Mouse (Mus musculus): ENCODE data around the gene Hnrnpul2.

The Hnrnpul2 gene

GRCm38 (mm10) chr19:8819596-8820423 is at the start of gene Hnrnpul2:
Hnrnpul2 (plus strand) TSS chr19:8820010.
- DNase-seq, result peak; percentile 97

GRCm38 (mm10) chr19:8770567-8771270 is 49.1 kb upstream of the Hnrnpul2 start, which contains the start of gene Tmem223:
Tmem223 (plus strand) TSS chr19:8770996.
- peak; percentile 78 for DNase-seq

GRCm38 (mm10) chr19:8772996-8773395 is 46.8 kb upstream of the Hnrnpul2 start:
- peak; percentile 60 for DNase-seq

- no peak for DNase-seq
Observed at GRCm38 (mm10) chr19:8773409-8773808, 46.4 kb upstream of the Hnrnpul2 start.

GRCm38 (mm10) chr19:8774086-8774835 is 45.5 kb upstream of the Hnrnpul2 start, which contains the start of gene Tmem179b:
Tmem179b (minus strand) TSS chr19:8774467.
- DNase-seq, result peak; percentile 96

- DNase-seq, result peak; percentile 26
Observed at GRCm38 (mm10) chr19:8774951-8775421, 44.8 kb upstream of the Hnrnpul2 start.

- DNase-seq, result peak; percentile 95
Observed at GRCm38 (mm10) chr19:8786008-8786781, 33.6 kb upstream of the Hnrnpul2 start, which contains the start of gene Taf6l. Taf6l (minus strand) TSS chr19:8786417.

GRCm38 (mm10) chr19:8788521-8788920 is 31.3 kb upstream of the Hnrnpul2 start:
- no peak for DNase-seq

- no peak for DNase-seq
Observed at GRCm38 (mm10) chr19:8789171-8789570, 30.6 kb upstream of the Hnrnpul2 start.

GRCm38 (mm10) chr19:8790171-8790570 is 29.6 kb upstream of the Hnrnpul2 start:
- no peak for DNase-seq

- peak; percentile 93 for DNase-seq
Observed at GRCm38 (mm10) chr19:8798264-8798946, 21.4 kb upstream of the Hnrnpul2 start, which contains the start of gene Polr2g. Polr2g (minus strand) TSS chr19:8798577.

GRCm38 (mm10) chr19:8798947-8799315 is 20.9 kb upstream of the Hnrnpul2 start:
- DNase-seq, result no peak

GRCm38 (mm10) chr19:8802130-8802821 is 17.5 kb upstream of the Hnrnpul2 start, which contains the start of gene Zbtb3:
Zbtb3 (plus strand) TSS chr19:8802555.
- peak; percentile 97 for DNase-seq

GRCm38 (mm10) chr19:8803204-8803780 is 16.5 kb upstream of the Hnrnpul2 start:
- DNase-seq, result no peak

- DNase-seq, result no peak
Observed at GRCm38 (mm10) chr19:8803879-8804660, 15.7 kb upstream of the Hnrnpul2 start.

- DNase-seq, result no peak
Observed at GRCm38 (mm10) chr19:8806810-8807209, 13.0 kb upstream of the Hnrnpul2 start.

GRCm38 (mm10) chr19:8815812-8816211 is 4.0 kb upstream of the Hnrnpul2 start:
- DNase-seq, result no peak

GRCm38 (mm10) chr19:8817001-8817400 is 2.8 kb upstream of the Hnrnpul2 start:
- DNase-seq, result no peak

GRCm38 (mm10) chr19:8818301-8818798 is 1.5 kb upstream of the Hnrnpul2 start:
- no peak for DNase-seq

Data from liver (tissue).